Mouse (Mus musculus): ENCODE measurements around the gene Ptch1.

GRCm38 (mm10) chr13:63534981-63535380, 38.4 kb downstream of the Ptch1 start:
- no peak for TF ChIP-seq CTCF (IDR thresholded peaks at IDR 0.05; ENCODE audit: control insufficient read depth, insufficient read depth, insufficient replicate concordance, low read depth, low read length)
- TF ChIP-seq POLR2A (IDR thresholded peaks at IDR 0.05; ENCODE audit: control insufficient read depth, low read depth, low read length), result no peak
